ENCODE assay signal across 8 mouse cellular contexts in genomic region chr15:81924933-81925332, GRCm38 (mm10). TPM values are rescaled to one million over a fixed set of nuclear protein-coding genes. Genes with fewer than 3 reads are reported as not detected.
DNase-seq lines count a peak whose midpoint lies in the region; ATAC-seq and TF ChIP-seq lines count a peak whose summit lies in the region.

No protein-coding gene starts in this region.

- DNase-seq in heart, embryonic 10.5 days (ENCODE audit: low spot score): no peak
- DNase-seq in heart, postnatal 14 days: no peak
- DNase-seq in hindbrain, embryonic 11.5 days (ENCODE audit: low spot score): no peak
- no peak for DNase-seq in urinary bladder, postnatal 10 days (ENCODE audit: low spot score)
- no peak for DNase-seq in layer of hippocampus, postnatal 10 days (ENCODE audit: low spot score in 2 of 2)
- DNase-seq in layer of hippocampus, postnatal 36 days: no peak

- WGBS in heart, embryonic 10.5 days: 75% methylated on average over 11 of the region's 11 CpGs
- 86% methylated on average over 11 of the region's 11 CpGs for WGBS in hindbrain, embryonic 11.5 days

- H3K27ac ChIP-seq in heart, embryonic 10.5 days: no peak overlapping the region
- H3K27ac ChIP-seq in bone marrow macrophage, adult 2 months (ENCODE audit: insufficient read depth, low read depth, low read length): no peak overlapping the region
- no peak overlapping the region for H3K27ac ChIP-seq in hindbrain, embryonic 11.5 days (ENCODE audit: low read depth, low read length)

- H3K4me3 ChIP-seq in heart, embryonic 10.5 days: peak overlapping the region; percentile 75
- H3K4me3 ChIP-seq in bone marrow macrophage, adult 2 months (ENCODE audit: insufficient read depth, low read length): peak overlapping the region; percentile 85
- peak overlapping the region; percentile 67 for H3K4me3 ChIP-seq in hindbrain, embryonic 11.5 days (ENCODE audit: low read depth, low read length)

- H3K9ac ChIP-seq in hindbrain, embryonic 11.5 days (ENCODE audit: low read depth, low read length): 0 out of 2 replicates have a peak overlapping the region, but pooled peaks have one; percentile 64

- no peak for TF ChIP-seq CTCF in bone marrow macrophage, adult 2 months (IDR thresholded peaks at IDR 0.05; ENCODE audit: low read depth, low read length)

- intact Hi-C loops in heart, postnatal 14 days (cut with DNase I): no loop called here

- no peaks in the 10 kb centered on the region for H3K27me3 ChIP-seq in heart, embryonic 10.5 days (ENCODE audit: insufficient read depth, poor library complexity, severe bottlenecking)
- no peaks in the 10 kb centered on the region for H3K27me3 ChIP-seq in hindbrain, embryonic 11.5 days (ENCODE audit: control insufficient read depth, insufficient read depth, low read length)

- H3K36me3 ChIP-seq in heart, embryonic 10.5 days: peaks cover 6% of the 10 kb centered on the region
- H3K36me3 ChIP-seq in hindbrain, embryonic 11.5 days (ENCODE audit: control insufficient read depth, insufficient read depth, low read length): no peaks in the 10 kb centered on the region

- H3K9me3 ChIP-seq in heart, embryonic 10.5 days: no peaks in the 10 kb centered on the region
- H3K9me3 ChIP-seq in hindbrain, embryonic 11.5 days (ENCODE audit: control insufficient read depth, low read length): no peaks in the 10 kb centered on the region

- peak overlapping the region; percentile 92 for H3K4me2 ChIP-seq in hindbrain, embryonic 11.5 days (replicated peaks; ENCODE audit: low read depth, low read length)

- peaks cover 20% of the 10 kb centered on the region for H3K4me1 ChIP-seq in heart, embryonic 10.5 days
- peaks cover 18% of the 10 kb centered on the region for H3K4me1 ChIP-seq in bone marrow macrophage, adult 2 months (ENCODE audit: control insufficient read depth, insufficient read depth, low read length)
- H3K4me1 ChIP-seq in hindbrain, embryonic 11.5 days (replicated peaks; ENCODE audit: control insufficient read depth, insufficient read depth, low read length): peaks cover 6% of the 10 kb centered on the region

- ATAC-seq in hindbrain, embryonic 11.5 days (ENCODE audit: low FRiP score): no peak
- peak; percentile 58 for ATAC-seq in megakaryocyte-erythroid progenitor cell, adult 5-6 weeks (replicated peaks; ENCODE audit: low FRiP score, low TSS enrichment, poor library complexity, severe bottlenecking)

- TF ChIP-seq POLR2A in bone marrow macrophage, adult 2 months (IDR thresholded peaks at IDR 0.05; ENCODE audit: borderline replicate concordance, low read depth, low read length): no peak

RNA-seq across cellular contexts. Expression of gene Polr3h, which starts 1.1 kb away (rescaled TPM):
- 108 and 120 TPM in 2 replicates for polyA plus RNA-seq in heart, embryonic 10.5 days (2016; fragmentation: Nextera tagmentation; extraction: Ambion mirVana)
- total RNA-seq in heart, postnatal 14 days (2021): 1 to 10 TPM; 7.5 to 7.9 TPM
- polyA plus RNA-seq in bone marrow macrophage, adult 2 months (2012; ENCODE audit: insufficient read depth, insufficient read length, missing spikeins): 6.0 and 6.8 TPM in 2 replicates
- 66.2 and 67.1 TPM in 2 replicates for polyA plus RNA-seq in hindbrain, embryonic 11.5 days (2014; fragmentation: Nextera tagmentation; extraction: Ambion mirVana)
- 46.2 and 57.3 TPM in 2 replicates for total RNA-seq in megakaryocyte-erythroid progenitor cell, adult 5-6 weeks (2014; fragmentation: Nextera tagmentation)
- total RNA-seq in megakaryocyte-erythroid progenitor cell, adult 5-6 weeks (2017): 47.7 and 59.5 TPM in 2 replicates
- total RNA-seq in layer of hippocampus, postnatal 10 days (2021): 10 to 100 TPM; 50.9 to 52.8 TPM
- total RNA-seq in layer of hippocampus, postnatal 36 days (2021): 10 to 100 TPM; 44.5 to 48.2 TPM

RNA-seq across cellular contexts. Expression of gene Csdc2, which starts 11.6 kb away (rescaled TPM):
- 6.4 and 7.4 TPM in 2 replicates for polyA plus RNA-seq in heart, embryonic 10.5 days (2016; fragmentation: Nextera tagmentation; extraction: Ambion mirVana)
- 10 to 100 TPM; 39.6 to 60.9 TPM for total RNA-seq in heart, postnatal 14 days (2021)
- polyA plus RNA-seq in bone marrow macrophage, adult 2 months (2012; ENCODE audit: insufficient read depth, insufficient read length, missing spikeins): 0.29 TPM in 1 of 2 replicates, not detected in the other
- 25.2 and 25.7 TPM in 2 replicates for polyA plus RNA-seq in hindbrain, embryonic 11.5 days (2014; fragmentation: Nextera tagmentation; extraction: Ambion mirVana)
- not detected in 2 replicates for total RNA-seq in megakaryocyte-erythroid progenitor cell, adult 5-6 weeks (2014; fragmentation: Nextera tagmentation)
- total RNA-seq in megakaryocyte-erythroid progenitor cell, adult 5-6 weeks (2017): not detected in 2 replicates
- total RNA-seq in layer of hippocampus, postnatal 10 days (2021): 100 to 1,000 TPM; 170 to 185 TPM
- total RNA-seq in layer of hippocampus, postnatal 36 days (2021): 10 to 100 TPM; 74.5 to 77.1 TPM

RNA-seq across cellular contexts. Expression of gene Pmm1, which starts 35.8 kb away (rescaled TPM):
- 24.0 and 28.6 TPM in 2 replicates for polyA plus RNA-seq in heart, embryonic 10.5 days (2016; fragmentation: Nextera tagmentation; extraction: Ambion mirVana)
- 10 to 100 TPM; 23.0 to 28.8 TPM for total RNA-seq in heart, postnatal 14 days (2021)
- 16.7 and 20.7 TPM in 2 replicates for polyA plus RNA-seq in bone marrow macrophage, adult 2 months (2012; ENCODE audit: insufficient read depth, insufficient read length, missing spikeins)
- polyA plus RNA-seq in hindbrain, embryonic 11.5 days (2014; fragmentation: Nextera tagmentation; extraction: Ambion mirVana): 31.1 and 33.7 TPM in 2 replicates
- total RNA-seq in megakaryocyte-erythroid progenitor cell, adult 5-6 weeks (2014; fragmentation: Nextera tagmentation): 62.0 and 90.7 TPM in 2 replicates
- 30.5 and 33.1 TPM in 2 replicates for total RNA-seq in megakaryocyte-erythroid progenitor cell, adult 5-6 weeks (2017)
- 100 to 1,000 TPM; 176 to 189 TPM for total RNA-seq in layer of hippocampus, postnatal 10 days (2021)
- 100 to 1,000 TPM; 209 to 220 TPM for total RNA-seq in layer of hippocampus, postnatal 36 days (2021)

RNA-seq across cellular contexts. Expression of gene Aco2, which starts 52.8 kb away (rescaled TPM):
- 320 and 472 TPM in 2 replicates for polyA plus RNA-seq in heart, embryonic 10.5 days (2016; fragmentation: Nextera tagmentation; extraction: Ambion mirVana)
- 1,000 to 10,000 TPM; 2,092 to 2,100 TPM for total RNA-seq in heart, postnatal 14 days (2021)
- 79.8 and 97.0 TPM in 2 replicates for polyA plus RNA-seq in bone marrow macrophage, adult 2 months (2012; ENCODE audit: insufficient read depth, insufficient read length, missing spikeins)
- polyA plus RNA-seq in hindbrain, embryonic 11.5 days (2014; fragmentation: Nextera tagmentation; extraction: Ambion mirVana): 155 and 169 TPM in 2 replicates
- total RNA-seq in megakaryocyte-erythroid progenitor cell, adult 5-6 weeks (2014; fragmentation: Nextera tagmentation): 162 and 178 TPM in 2 replicates
- 171 and 185 TPM in 2 replicates for total RNA-seq in megakaryocyte-erythroid progenitor cell, adult 5-6 weeks (2017)
- total RNA-seq in layer of hippocampus, postnatal 10 days (2021): 100 to 1,000 TPM; 396 to 417 TPM
- total RNA-seq in layer of hippocampus, postnatal 36 days (2021): 100 to 1,000 TPM; 449 to 462 TPM

RNA-seq across cellular contexts. Expression of gene Phf5a, which starts 53.2 kb away (rescaled TPM):
- 154 and 200 TPM in 2 replicates for polyA plus RNA-seq in heart, embryonic 10.5 days (2016; fragmentation: Nextera tagmentation; extraction: Ambion mirVana)
- 10 to 100 TPM; 41.4 to 44.2 TPM for total RNA-seq in heart, postnatal 14 days (2021)
- polyA plus RNA-seq in bone marrow macrophage, adult 2 months (2012; ENCODE audit: insufficient read depth, insufficient read length, missing spikeins): 45.5 and 51.6 TPM in 2 replicates
- 184 and 186 TPM in 2 replicates for polyA plus RNA-seq in hindbrain, embryonic 11.5 days (2014; fragmentation: Nextera tagmentation; extraction: Ambion mirVana)
- 203 and 208 TPM in 2 replicates for total RNA-seq in megakaryocyte-erythroid progenitor cell, adult 5-6 weeks (2014; fragmentation: Nextera tagmentation)
- total RNA-seq in megakaryocyte-erythroid progenitor cell, adult 5-6 weeks (2017): 131 and 142 TPM in 2 replicates
- 10 to 100 TPM; 44.9 to 49.2 TPM for total RNA-seq in layer of hippocampus, postnatal 10 days (2021)
- total RNA-seq in layer of hippocampus, postnatal 36 days (2021): 10 to 100 TPM; 31.2 to 33.5 TPM

Comparison
In these comparisons a context has a peak if more than half of its experiments do, and no peak if none do; other contexts are left out.
1. RNA of gene Polr3h, which starts 1.1 kb away (total RNA-seq): 46.2 to 59.5 TPM in megakaryocyte-erythroid progenitor cell, adult 5-6 weeks, 50.9 to 52.8 TPM in layer of hippocampus, postnatal 10 days and 44.5 to 48.2 TPM in layer of hippocampus, postnatal 36 days; 7.5 to 7.9 TPM in heart, postnatal 14 days; every median in the first group is over 4 times any median in the second.
2. RNA of gene Csdc2, which starts 11.6 kb away (total RNA-seq): 170 to 185 TPM in layer of hippocampus, postnatal 10 days, 74.5 to 77.1 TPM in layer of hippocampus, postnatal 36 days and 39.6 to 60.9 TPM in heart, postnatal 14 days; not detected in megakaryocyte-erythroid progenitor cell, adult 5-6 weeks; every median in the first group is over 10 times any median in the second.
3. Peak in every context shown above with its lines, with median percentiles within 50 percentile points of each other: H3K4me3 ChIP-seq.